9 mouse cellular contexts compared by ENCODE assay signal in genomic region chr11:88214881-88215831, GRCm38 (mm10). TPM values are rescaled to one million over a fixed set of nuclear protein-coding genes. Genes with fewer than 3 reads are reported as not detected.
DNase-seq lines count a peak whose midpoint lies in the region; ATAC-seq and TF ChIP-seq lines count a peak whose summit lies in the region.
"Had no signal": no experiment of that assay in that cellular context is flagged by ENCODE, and none has a peak within 500 bp of the region (broad histone marks: within the 10 kb centered on the region; RNA-seq: fewer than 3 reads in every experiment).

No protein-coding gene starts in this region.

- H3K4me3 ChIP-seq in G1E (ENCODE audit: low read depth, low read length), result no peak overlapping the region
- peak overlapping the region; percentile 14; the same call in 1 of the 2 replicates for H3K4me3 ChIP-seq in hindbrain, postnatal 0 days (ENCODE audit: low read length)
- H3K4me3 ChIP-seq in left cerebral cortex, adult 2 months, result peak overlapping the region; percentile 31
- H3K4me3 ChIP-seq in neural tube, embryonic 12.5 days, result no peak overlapping the region
- H3K4me3 ChIP-seq: megakaryocyte, embryonic 14.5 days had no signal

- peak overlapping the region; percentile 56 for H3K4me2 ChIP-seq in hindbrain, postnatal 0 days (ENCODE audit: low read depth, low read length)
- peak overlapping the region; percentile 48; the same call in 1 of the 2 replicates for H3K4me2 ChIP-seq in neural tube, embryonic 12.5 days (replicated peaks)

- H3K27ac ChIP-seq in hindbrain, postnatal 0 days, result peak overlapping the region; percentile 84
- H3K27ac ChIP-seq in left cerebral cortex, adult 2 months, result peak overlapping the region; percentile 69
- H3K27ac ChIP-seq in neural tube, embryonic 12.5 days, result no peak overlapping the region; the same call in 1 of the 2 replicates

- intact Hi-C loops in left cerebral cortex, adult 2 months (cut with DNase I), result loop anchor here (5.0 kb wide), 2 partner anchors 72 to 512 kb away; no protein-coding TSS in a partner anchor

- peaks cover 6% of the 10 kb centered on the region; the same call in 1 of the 2 replicates for H3K4me1 ChIP-seq in G1E (ENCODE audit: insufficient read depth, low read depth, low read length)
- peaks cover 13% of the 10 kb centered on the region for H3K4me1 ChIP-seq in hindbrain, postnatal 0 days (ENCODE audit: insufficient read depth, low read length)
- peaks cover 17% of the 10 kb centered on the region for H3K4me1 ChIP-seq in neural tube, embryonic 12.5 days

- peaks cover 33% of the 10 kb centered on the region for H3K27me3 ChIP-seq in G1E (ENCODE audit: insufficient read depth, low read length)
- no peaks in the 10 kb centered on the region for H3K27me3 ChIP-seq in hindbrain, postnatal 0 days (ENCODE audit: insufficient read depth, low read length)
- no peaks in the 10 kb centered on the region for H3K27me3 ChIP-seq in neural tube, embryonic 12.5 days (replicated peaks)

- DNase-seq in G1E (ENCODE audit: low spot score), result no peak
- peak; percentile 67 for DNase-seq in brain, embryonic 14.5 days (ENCODE audit: low read depth)
- peak; percentile 52 to 66 for DNase-seq in frontal cortex, adult 2 months (ENCODE audit: extremely low spot score in 1 of 2, low spot score in 1 of 2)
- DNase-seq in hindbrain, postnatal 0 days (ENCODE audit: low spot score), result peak; percentile 78
- peak; percentile 58 to 60 for DNase-seq in left cerebral cortex, adult 2 months (ENCODE audit: extremely low spot score in 1 of 2, low spot score in 2 of 2)
- no peak for DNase-seq in urinary bladder, postnatal 36 days (ENCODE audit: low spot score in 2 of 2)
- DNase-seq in thymus, postnatal 10 days (ENCODE audit: low spot score in 2 of 2), result no peak

- 29% methylated on average over 21 of the region's 21 CpGs for WGBS in hindbrain, postnatal 0 days
- WGBS in neural tube, embryonic 12.5 days, result 59% methylated on average over 21 of the region's 21 CpGs

- ATAC-seq in G1E (ENCODE audit: extremely low read depth, insufficient number of reproducible peaks, low FRiP score, poor library complexity, severe bottlenecking), result no peak
- peak; percentile 82 for ATAC-seq in hindbrain, postnatal 0 days
- ATAC-seq in neural tube, embryonic 12.5 days (ENCODE audit: low FRiP score, low read depth), result 0 out of 2 replicates have a peak, but pooled peaks have one; percentile 61

- no peak for TF ChIP-seq POLR2A in brain, embryonic 14.5 days (IDR thresholded peaks at IDR 0.05; ENCODE audit: borderline replicate concordance, extremely low read depth, insufficient read depth, insufficient read length, poor library complexity, severe bottlenecking)

- H3K9me3 ChIP-seq in G1E (replicated peaks), result no peaks in the 10 kb centered on the region
- no peaks in the 10 kb centered on the region for H3K9me3 ChIP-seq in hindbrain, postnatal 0 days (ENCODE audit: low read length)
- no peaks in the 10 kb centered on the region for H3K9me3 ChIP-seq in neural tube, embryonic 12.5 days
- H3K9me3 ChIP-seq: megakaryocyte, embryonic 14.5 days had no signal

- H3K9ac ChIP-seq in hindbrain, postnatal 0 days (replicated peaks; ENCODE audit: low read length), result 0 out of 2 replicates have a peak overlapping the region, but pooled peaks have one; percentile 17
- no peak overlapping the region for H3K9ac ChIP-seq in neural tube, embryonic 12.5 days

- H3K36me3 ChIP-seq in G1E (replicated peaks), result peaks cover 25% of the 10 kb centered on the region
- peaks cover 16% of the 10 kb centered on the region for H3K36me3 ChIP-seq in hindbrain, postnatal 0 days (ENCODE audit: insufficient read depth, low read length)
- H3K36me3 ChIP-seq in neural tube, embryonic 12.5 days, result peaks cover 22% of the 10 kb centered on the region

- 0 out of 2 replicates have a peak, but pooled peaks have one; percentile 6 for TF ChIP-seq CTCF in G1E (IDR thresholded peaks at IDR 0.05; ENCODE audit: low read depth, low read length)
- TF ChIP-seq CTCF in brain, embryonic 14.5 days (IDR thresholded peaks at IDR 0.05; ENCODE audit: borderline replicate concordance, extremely low read depth, insufficient read depth, insufficient read length), result no peak
- peak; percentile 49 for TF ChIP-seq CTCF in hindbrain, postnatal 0 days (IDR thresholded peaks at IDR 0.05; ENCODE audit: low read depth)
- TF ChIP-seq CTCF in left cerebral cortex, adult 2 months (IDR thresholded peaks at IDR 0.05), result peak; percentile 4

RNA-seq across cellular contexts. Expression of gene Mrps23, which starts 11.0 kb away (rescaled TPM):
- total RNA-seq in G1E (2014; fragmentation: Nextera tagmentation) (41.2 and 68.7 TPM in 2 replicates), G1E (2017) (89.7 and 106 TPM in 2 replicates)
- 238 and 268 TPM in 2 replicates for polyA plus RNA-seq in G1E (2012)
- polyA plus RNA-seq in brain, embryonic 14.5 days (2012; rRNA removed), result 74.9 and 79.0 TPM in 2 replicates
- 71.1 and 76.6 TPM in 2 replicates for polyA plus RNA-seq in frontal cortex, adult 2 months (2012; rRNA removed)
- total RNA-seq in hindbrain, postnatal 0 days (2014; rRNA removed), result 29.0 and 48.7 TPM in 2 replicates
- 66.4 and 67.1 TPM in 2 replicates for polyA plus RNA-seq in hindbrain, postnatal 0 days (2015; fragmentation: Nextera tagmentation; extraction: Ambion mirVana)
- 10 to 100 TPM; 66.4 to 71.1 TPM for total RNA-seq in left cerebral cortex, adult 2 months (2021)
- polyA plus RNA-seq in neural tube, embryonic 12.5 days (2016; fragmentation: Nextera tagmentation; extraction: Ambion mirVana), result 70.1 and 71.6 TPM in 2 replicates

Comparison
In these comparisons a context has a peak if more than half of its experiments do, and no peak if none do; other contexts are left out.
1. DNase-seq: peak in brain, embryonic 14.5 days (single experiment), frontal cortex, adult 2 months (2 of 2), hindbrain, postnatal 0 days (single experiment) and left cerebral cortex, adult 2 months (2 of 2); none in G1E (single experiment), urinary bladder, postnatal 36 days (0 of 2) and thymus, postnatal 10 days (0 of 2).
2. H3K4me3 ChIP-seq: peak in hindbrain, postnatal 0 days (single experiment) and left cerebral cortex, adult 2 months (single experiment); none in G1E (single experiment) and neural tube, embryonic 12.5 days (single experiment).